ENCODE assay signal across 8 mouse cellular contexts in genomic region chr8:57487441-57488155, GRCm38 (mm10). TPM values are rescaled to one million over a fixed set of nuclear protein-coding genes. Genes with fewer than 3 reads are reported as not detected.
DNase-seq lines count a peak whose midpoint lies in the region; ATAC-seq and TF ChIP-seq lines count a peak whose summit lies in the region.

TSS of gene Sap30 (minus strand) at chr8:57487860.

- peak within 1 kb of the TSS; percentile 90 for H3K27ac ChIP-seq in ES-Bruce4 (ENCODE audit: insufficient read depth, low read length)
- peak within 1 kb of the TSS; percentile 99 for H3K27ac ChIP-seq in forebrain, embryonic 13.5 days
- H3K27ac ChIP-seq in liver, postnatal 0 days (ENCODE audit: low read depth) = peak within 1 kb of the TSS; percentile 94
- H3K27ac ChIP-seq in neural tube, embryonic 14.5 days (ENCODE audit: low read depth, low read length) = peak within 1 kb of the TSS; percentile 95

- peak; percentile 97 for ATAC-seq in cerebellum, adult (ENCODE audit: insufficient number of reproducible peaks, low FRiP score, low TSS enrichment)
- peak; percentile 98 for ATAC-seq in forebrain, embryonic 13.5 days
- peak; percentile 97 for ATAC-seq in liver, postnatal 0 days
- ATAC-seq in neural tube, embryonic 14.5 days (ENCODE audit: low read depth) = peak; percentile 96

- 0 out of 2 replicates have a peak, but pooled peaks have one; percentile 35 for TF ChIP-seq EP300 in ES-Bruce4 (IDR thresholded peaks at IDR 0.05; ENCODE audit: insufficient read depth, low read depth, low read length)
- no peak for TF ChIP-seq EP300 in liver, postnatal 0 days (IDR thresholded peaks at IDR 0.05; ENCODE audit: low read depth)

- peak; percentile 2 for TF ChIP-seq POLR2A in ES-Bruce4 (IDR thresholded peaks at IDR 0.05; ENCODE audit: insufficient read depth, low read length)

- intact Hi-C loops in heart, postnatal 10 days (cut with DNase I) = loop anchor here (1.0 to 5.0 kb wide), 5 partner anchors 24 to 165 kb away; partner anchors contain the start of genes Hand2 and Hmgb2

- H3K27me3 ChIP-seq in ES-Bruce4 (ENCODE audit: control insufficient read depth, insufficient read depth, low read length, poor library complexity, severe bottlenecking) = no peaks in the 10 kb centered on the region
- no peaks in the 10 kb centered on the region for H3K27me3 ChIP-seq in forebrain, embryonic 13.5 days
- H3K27me3 ChIP-seq in liver, postnatal 0 days (ENCODE audit: insufficient read depth, low read length) = no peaks in the 10 kb centered on the region
- H3K27me3 ChIP-seq in neural tube, embryonic 14.5 days (ENCODE audit: control insufficient read depth, insufficient read depth, low read length) = no peaks in the 10 kb centered on the region

- H3K4me3 ChIP-seq in ES-Bruce4 (ENCODE audit: low read depth, low read length) = peak within 1 kb of the TSS; percentile 100
- peak within 1 kb of the TSS; percentile 95 for H3K4me3 ChIP-seq in forebrain, embryonic 13.5 days
- peak within 1 kb of the TSS; percentile 98 for H3K4me3 ChIP-seq in liver, postnatal 0 days (ENCODE audit: low read depth, low read length)
- H3K4me3 ChIP-seq in neural tube, embryonic 14.5 days (ENCODE audit: low read depth, low read length) = peak within 1 kb of the TSS; percentile 86

- H3K4me2 ChIP-seq in forebrain, embryonic 13.5 days = peak within 1 kb of the TSS; percentile 76
- peak within 1 kb of the TSS; percentile 75 for H3K4me2 ChIP-seq in liver, postnatal 0 days (ENCODE audit: low read depth, low read length)
- H3K4me2 ChIP-seq in neural tube, embryonic 14.5 days (ENCODE audit: low read depth, low read length) = peak within 1 kb of the TSS; percentile 56

- peaks cover 26% of the 10 kb centered on the region for H3K36me3 ChIP-seq in ES-Bruce4 (ENCODE audit: control insufficient read depth, insufficient read depth, low read length, poor library complexity, severe bottlenecking)
- H3K36me3 ChIP-seq in forebrain, embryonic 13.5 days (ENCODE audit: poor library complexity, severe bottlenecking) = peaks cover 8% of the 10 kb centered on the region
- peaks cover 4% of the 10 kb centered on the region; the same call in 1 of the 2 replicates for H3K36me3 ChIP-seq in liver, postnatal 0 days (replicated peaks; ENCODE audit: insufficient read depth, low read length)
- 0 out of 2 replicates have a peak, but pooled peaks cover 4% of the 10 kb centered on the region for H3K36me3 ChIP-seq in neural tube, embryonic 14.5 days (ENCODE audit: control insufficient read depth, insufficient read depth, low read length)

- WGBS in forebrain, embryonic 13.5 days = under 1% methylated on average over 66 of the region's 66 CpGs
- WGBS in large intestine, adult 2 months = under 1% methylated on average over 66 of the region's 66 CpGs
- under 1% methylated on average over 65 of the region's 66 CpGs for WGBS in liver, postnatal 0 days (ENCODE audit: insufficient replicate concordance)
- under 1% methylated on average over 64 of the region's 66 CpGs for WGBS in neural tube, embryonic 14.5 days

- peak within 1 kb of the TSS; percentile 94 for H3K9ac ChIP-seq in ES-Bruce4 (ENCODE audit: low read depth, poor library complexity, severe bottlenecking)
- peak within 1 kb of the TSS; percentile 98 for H3K9ac ChIP-seq in forebrain, embryonic 13.5 days
- H3K9ac ChIP-seq in liver, postnatal 0 days (replicated peaks) = peak within 1 kb of the TSS; percentile 84
- H3K9ac ChIP-seq in neural tube, embryonic 14.5 days (replicated peaks; ENCODE audit: low read depth, low read length) = peak within 1 kb of the TSS; percentile 84

- DNase-seq in heart, postnatal 10 days = peak; percentile 99
- DNase-seq in large intestine, adult 2 months (ENCODE audit: low read depth, low spot score) = peak; percentile 95
- peak; percentile 99 for DNase-seq in liver, postnatal 0 days
- peak; percentile 97 for DNase-seq in testis, postnatal 10 days (ENCODE audit: low spot score)

- H3K9me3 ChIP-seq in ES-Bruce4 (replicated peaks; ENCODE audit: control insufficient read depth, insufficient read depth, low read length, poor library complexity, severe bottlenecking) = no peaks in the 10 kb centered on the region
- H3K9me3 ChIP-seq in forebrain, embryonic 13.5 days (replicated peaks) = no peaks in the 10 kb centered on the region
- no peaks in the 10 kb centered on the region for H3K9me3 ChIP-seq in liver, postnatal 0 days (ENCODE audit: low read length)
- H3K9me3 ChIP-seq in neural tube, embryonic 14.5 days (ENCODE audit: control insufficient read depth, low read length) = no peaks in the 10 kb centered on the region

- no peaks in the 10 kb centered on the region for H3K4me1 ChIP-seq in ES-Bruce4 (ENCODE audit: control insufficient read depth, insufficient read depth, low read length)
- H3K4me1 ChIP-seq in forebrain, embryonic 13.5 days = peaks cover 15% of the 10 kb centered on the region
- H3K4me1 ChIP-seq in liver, postnatal 0 days (ENCODE audit: insufficient read depth) = peaks cover 8% of the 10 kb centered on the region; the same call in 1 of the 2 replicates
- peaks cover 9% of the 10 kb centered on the region for H3K4me1 ChIP-seq in neural tube, embryonic 14.5 days (ENCODE audit: control insufficient read depth, insufficient read depth, low read length)

- TF ChIP-seq CTCF in ES-Bruce4 (IDR thresholded peaks at IDR 0.05; ENCODE audit: low read depth, low read length) = no peak
- no peak for TF ChIP-seq CTCF in liver, postnatal 0 days (IDR thresholded peaks at IDR 0.05; ENCODE audit: low read depth)

RNA-seq across cellular contexts. Expression of gene Sap30, which starts in this region (rescaled TPM):
- polyA plus RNA-seq in ES-Bruce4 (2011; ENCODE audit: insufficient read depth, insufficient read length, low read depth, missing spikeins) = 52.5 and 63.5 TPM in 2 replicates
- polyA plus RNA-seq in forebrain, embryonic 13.5 days (2015; fragmentation: Nextera tagmentation; extraction: Ambion mirVana) = 96.4 and 106 TPM in 2 replicates
- 10 to 100 TPM; 17.8 to 21.1 TPM for total RNA-seq in heart, postnatal 10 days (2021)
- polyA plus RNA-seq in large intestine, adult 2 months (2012; rRNA removed) = 6.0 and 9.5 TPM in 2 replicates
- 9.7 and 11.8 TPM in 2 replicates for polyA plus RNA-seq in liver, postnatal 0 days (2015; fragmentation: Nextera tagmentation; extraction: Ambion mirVana)
- polyA plus RNA-seq in neural tube, embryonic 14.5 days (2014; fragmentation: Nextera tagmentation; extraction: Ambion mirVana) = 25.5 and 32.1 TPM in 2 replicates

Comparison
In these comparisons a context has a peak if more than half of its experiments do, and no peak if none do; other contexts are left out.
1. Peak in every context shown above with its lines: DNase-seq, ATAC-seq, H3K4me3 ChIP-seq and H3K27ac ChIP-seq.